In the genomic region with DNA sequence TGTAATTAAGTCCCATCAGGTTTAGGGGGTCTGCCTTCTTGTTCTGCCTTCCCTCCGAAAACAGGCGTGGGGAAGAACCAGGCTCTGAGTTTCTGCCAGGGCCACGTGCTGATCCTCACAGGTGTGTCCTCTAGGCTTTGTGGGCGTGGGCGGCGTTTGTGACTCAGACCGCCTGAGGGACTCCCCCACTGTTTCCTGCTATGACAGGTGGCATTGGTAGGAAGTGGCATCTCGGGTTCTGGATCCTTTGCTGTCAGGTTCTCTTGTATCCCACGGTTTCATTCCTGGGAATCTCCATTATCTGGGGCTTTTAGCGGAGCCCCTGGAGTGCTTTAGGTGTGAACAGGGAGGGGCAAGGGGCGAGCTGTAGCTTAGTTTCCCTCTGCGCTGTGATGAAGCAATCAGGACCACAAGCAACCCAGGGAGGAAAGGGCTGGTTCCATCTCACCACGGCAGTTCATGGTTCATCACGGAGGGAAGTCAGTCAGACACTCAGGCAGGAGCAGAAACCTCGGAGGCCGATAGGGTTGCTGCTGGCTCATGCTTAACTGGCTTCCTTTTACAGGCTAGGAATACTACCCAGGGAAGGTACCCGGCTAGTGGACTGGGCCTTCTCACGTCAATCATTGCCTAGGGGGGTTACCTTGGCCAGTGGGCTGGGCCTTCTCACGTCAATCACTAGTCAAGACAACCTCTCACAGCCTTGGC, we compare ENCODE assay signal across 10 mouse cellular contexts. TPM values are rescaled to one million over a fixed set of nuclear protein-coding genes. Genes with fewer than 3 reads are reported as not detected.
A peak's percentile ranks its signal among the peaks of the same experiment; 100 is the strongest.
DNase-seq lines count a peak whose midpoint lies in the region; ATAC-seq and TF ChIP-seq lines count a peak whose summit lies in the region.
"Had no signal": no experiment of that assay in that cellular context is flagged by ENCODE, and none has a peak within 500 bp of the region (broad histone marks: within the 10 kb centered on the region; RNA-seq: fewer than 3 reads in every experiment).

No protein-coding gene starts in this region.

- no peak for ATAC-seq in liver, embryonic 12.5 days
- ATAC-seq in activated CD4-positive, CD25-positive, alpha-beta regulatory T cell, adult 4 months: peak; percentile 91

- TF ChIP-seq POLR2A in thymus, adult 2 months (IDR thresholded peaks at IDR 0.05; ENCODE audit: control insufficient read depth, extremely low read depth, insufficient read depth, low read length, poor library complexity): no peak

- H3K36me3 ChIP-seq in liver, embryonic 12.5 days: no peaks in the 10 kb centered on the region
- no peaks in the 10 kb centered on the region for H3K36me3 ChIP-seq in megakaryocyte, embryonic 14.5 days (replicated peaks; ENCODE audit: low read length)
- H3K36me3 ChIP-seq in thymus, adult 2 months (ENCODE audit: control insufficient read depth, insufficient read depth, low read length): no peaks in the 10 kb centered on the region

- no peak overlapping the region for H3K4me3 ChIP-seq in liver, embryonic 12.5 days
- H3K4me3 ChIP-seq in megakaryocyte, embryonic 14.5 days (replicated peaks): peak overlapping the region; percentile 23
- no peak overlapping the region for H3K4me3 ChIP-seq in thymus, adult 2 months (ENCODE audit: control insufficient read depth, insufficient read depth, low read length)

- peaks cover 7% of the 10 kb centered on the region; the same call in 1 of the 2 replicates for H3K27me3 ChIP-seq in liver, embryonic 12.5 days (replicated peaks)
- H3K27me3 ChIP-seq in megakaryocyte, embryonic 14.5 days (replicated peaks): peaks cover 38% of the 10 kb centered on the region
- no peaks in the 10 kb centered on the region for H3K27me3 ChIP-seq in thymus, adult 2 months (ENCODE audit: control insufficient read depth, insufficient read depth, low read length)

- 33% methylated on average over 19 of the region's 19 CpGs for WGBS in liver, embryonic 12.5 days (ENCODE audit: insufficient replicate concordance)
- 7% methylated on average over 19 of the region's 19 CpGs for WGBS in thymus, adult 2 months

- H3K9ac ChIP-seq in liver, embryonic 12.5 days: no peak overlapping the region

- peak; percentile 26 for DNase-seq in liver
- DNase-seq in thymus, adult 2 months: peak; percentile 82
- DNase-seq in urinary bladder, postnatal 25 days (ENCODE audit: low spot score): no peak
- DNase-seq in adrenal gland, postnatal 36 days: no peak
- DNase-seq in gastrocnemius, adult 8-10 months (ENCODE audit: low spot score in 2 of 2): no peak
- DNase-seq: heart, postnatal 4 days; retina, postnatal 1 day had no signal

- no peak overlapping the region for H3K27ac ChIP-seq in liver, embryonic 12.5 days
- peak overlapping the region; percentile 28; the same call in 1 of the 2 replicates for H3K27ac ChIP-seq in thymus, adult 2 months (ENCODE audit: control insufficient read depth, insufficient read depth, low read length)

- H3K9me3 ChIP-seq in liver, embryonic 12.5 days (replicated peaks): no peaks in the 10 kb centered on the region
- 0 out of 2 replicates have a peak, but pooled peaks cover 6% of the 10 kb centered on the region for H3K9me3 ChIP-seq in megakaryocyte, embryonic 14.5 days

- no peak overlapping the region for H3K4me2 ChIP-seq in liver, embryonic 12.5 days

- TF ChIP-seq CTCF in thymus, adult 2 months (IDR thresholded peaks at IDR 0.05; ENCODE audit: borderline replicate concordance, control insufficient read depth, extremely low read depth, insufficient read depth, low read length, poor library complexity): no peak

- peaks cover 5% of the 10 kb centered on the region; the same call in 1 of the 2 replicates for H3K4me1 ChIP-seq in liver, embryonic 12.5 days
- H3K4me1 ChIP-seq in megakaryocyte, embryonic 14.5 days: peaks cover 67% of the 10 kb centered on the region
- H3K4me1 ChIP-seq in thymus, adult 2 months (replicated peaks; ENCODE audit: control insufficient read depth, insufficient read depth, low read length): peaks cover 43% of the 10 kb centered on the region

RNA-seq across cellular contexts. Expression of gene Emc8, which starts 33.5 kb away (rescaled TPM):
- polyA plus RNA-seq in liver, embryonic 12.5 days (2016; fragmentation: Nextera tagmentation; extraction: Ambion mirVana): 171 and 180 TPM in 2 replicates
- 10 to 100 TPM; 60.2 to 68.0 TPM for polyA plus RNA-seq in activated CD4-positive, CD25-positive, alpha-beta regulatory T cell, adult 4 months (2017; shearing (Covaris generic))
- 61.0 and 78.8 TPM in 2 replicates for polyA plus RNA-seq in megakaryocyte, embryonic 14.5 days (2012; ENCODE audit: insufficient read depth, low replicate concordance)
- polyA plus RNA-seq in thymus, adult 2 months (2012; rRNA removed): 174 and 175 TPM in 2 replicates
- 100 to 1,000 TPM; 104 to 144 TPM for total RNA-seq in adrenal gland, postnatal 36 days (2021)
- 10 to 100 TPM; 18.7 to 29.5 (median 25.8) TPM for total RNA-seq in gastrocnemius, adult 8-10 months (2022)

RNA-seq across cellular contexts. Expression of gene Cox4i1, which starts 33.9 kb away (rescaled TPM):
- polyA plus RNA-seq in liver, embryonic 12.5 days (2016; fragmentation: Nextera tagmentation; extraction: Ambion mirVana): 769 and 831 TPM in 2 replicates
- polyA plus RNA-seq in activated CD4-positive, CD25-positive, alpha-beta regulatory T cell, adult 4 months (2017; shearing (Covaris generic)): 1,000 to 10,000 TPM; 1,217 to 1,292 TPM
- 46.4 and 216 TPM in 2 replicates for polyA plus RNA-seq in megakaryocyte, embryonic 14.5 days (2012; ENCODE audit: insufficient read depth, low replicate concordance)
- polyA plus RNA-seq in thymus, adult 2 months (2012; rRNA removed): 842 and 1,074 TPM in 2 replicates
- 1,000 to 10,000 TPM; 1,531 to 1,538 TPM for total RNA-seq in adrenal gland, postnatal 36 days (2021)
- 1,000 to 10,000 TPM; 1,398 to 1,509 (median 1,471) TPM for total RNA-seq in gastrocnemius, adult 8-10 months (2022)

RNA-seq across cellular contexts. Expression of gene Gm27021, which starts 34.0 kb away (rescaled TPM):
- 0.69 and 0.79 TPM in 2 replicates for polyA plus RNA-seq in liver, embryonic 12.5 days (2016; fragmentation: Nextera tagmentation; extraction: Ambion mirVana)
- polyA plus RNA-seq in activated CD4-positive, CD25-positive, alpha-beta regulatory T cell, adult 4 months (2017; shearing (Covaris generic)): not detected
- 10.0 and 10.1 TPM in 2 replicates for polyA plus RNA-seq in megakaryocyte, embryonic 14.5 days (2012; ENCODE audit: insufficient read depth, low replicate concordance)
- polyA plus RNA-seq in thymus, adult 2 months (2012; rRNA removed): 1.6 and 4.0 TPM in 2 replicates
- total RNA-seq in adrenal gland, postnatal 36 days (2021): under 1 TPM in 1 of 2 experiments, not detected in 1; 0.53 TPM
- not detected for total RNA-seq in gastrocnemius, adult 8-10 months (2022)
- total RNA-seq: heart, postnatal 4 days had no signal

RNA-seq across cellular contexts. Expression of gene Irf8, which starts 34.2 kb away (rescaled TPM):
- polyA plus RNA-seq in liver, embryonic 12.5 days (2016; fragmentation: Nextera tagmentation; extraction: Ambion mirVana): 10.6 TPM in 2 replicates
- polyA plus RNA-seq in activated CD4-positive, CD25-positive, alpha-beta regulatory T cell, adult 4 months (2017; shearing (Covaris generic)): 10 to 100 TPM; 17.9 to 24.8 TPM
- polyA plus RNA-seq in megakaryocyte, embryonic 14.5 days (2012; ENCODE audit: insufficient read depth, low replicate concordance): 14.6 and 50.7 TPM in 2 replicates
- polyA plus RNA-seq in thymus, adult 2 months (2012; rRNA removed): 105 and 109 TPM in 2 replicates
- 10 to 100 TPM in 1 of 2 experiments, 1 to 10 TPM in 1; 9.8 to 44.7 TPM for total RNA-seq in adrenal gland, postnatal 36 days (2021)
- 10 to 100 TPM in 2 of 4 experiments, 1 to 10 TPM in 2; 8.9 to 12.0 (median 10.7) TPM for total RNA-seq in gastrocnemius, adult 8-10 months (2022)

RNA-seq across cellular contexts. Expression of gene 1190005I06Rik, which starts 54.5 kb away (rescaled TPM):
- 0.83 and 1.3 TPM in 2 replicates for polyA plus RNA-seq in liver, embryonic 12.5 days (2016; fragmentation: Nextera tagmentation; extraction: Ambion mirVana)
- polyA plus RNA-seq in activated CD4-positive, CD25-positive, alpha-beta regulatory T cell, adult 4 months (2017; shearing (Covaris generic)): not detected
- polyA plus RNA-seq in megakaryocyte, embryonic 14.5 days (2012; ENCODE audit: insufficient read depth, low replicate concordance): 3.6 TPM in 1 of 2 replicates, not detected in the other
- polyA plus RNA-seq in thymus, adult 2 months (2012; rRNA removed): 5.6 and 6.1 TPM in 2 replicates
- 10 to 100 TPM; 16.7 to 19.7 TPM for total RNA-seq in adrenal gland, postnatal 36 days (2021)
- 1 to 10 TPM in 2 of 4 experiments, under 1 TPM in 1, not detected in 1; 0.89 to 1.1 (median 1.1) TPM for total RNA-seq in gastrocnemius, adult 8-10 months (2022)

Comparison
In these comparisons a context has a peak if more than half of its experiments do, and no peak if none do; other contexts are left out.
1. DNase-seq: peak in liver (single experiment) and thymus, adult 2 months (single experiment); none in urinary bladder, postnatal 25 days (single experiment), adrenal gland, postnatal 36 days (0 of 2) and gastrocnemius, adult 8-10 months (0 of 2).